Mouse (Mus musculus) limb, embryonic 12.5 days (tissue): ENCODE results near the gene Gnaz. TPM values are rescaled to one million over a fixed set of nuclear protein-coding genes. Genes with fewer than 3 reads are reported as not detected.

Source experiments
- ATAC-seq: fragments of 200-750 bp; cut with Nextera tagmentation; 2 replicates; pipeline ENCODE4 v1.8.0; 2017; ENCODE audit warnings: low read depth, moderate TSS enrichment; ENCODE audit not compliant: insufficient number of reproducible peaks, insufficient read depth, low FRiP score, low TSS enrichment
- H3K27ac ChIP-seq: fragments of 300-500 bp; sonication (generic); 2 replicates; pipeline ENCODE4 v1.5.1; 2016; ENCODE audit warnings: mild to moderate bottlenecking, moderate library complexity
- H3K27me3 ChIP-seq: fragments of 300-500 bp; sonication (generic); 2 replicates; pipeline ENCODE4 v1.6.1; 2016; ENCODE audit warnings: mild to moderate bottlenecking, moderate library complexity
- H3K36me3 ChIP-seq: fragments of 300-500 bp; sonication (generic); 2 replicates; pipeline ENCODE4 v1.6.1; 2016; ENCODE audit warnings: mild to moderate bottlenecking, moderate library complexity
- H3K4me1 ChIP-seq: fragments of 300-500 bp; sonication (generic); replicated peaks from 2 replicates; pipeline ENCODE4 v1.6.1; 2016
- H3K4me2 ChIP-seq: fragments of 300-500 bp; sonication (generic); 2 replicates; pipeline ENCODE4 v1.6.1; 2016; ENCODE audit warnings: mild to moderate bottlenecking, moderate library complexity
- H3K4me3 ChIP-seq: fragments of 300-500 bp; sonication (generic); replicated peaks from 2 replicates; pipeline ENCODE4 v1.5.1; 2016; ENCODE audit warnings: mild to moderate bottlenecking
- H3K9ac ChIP-seq: fragments of 300-500 bp; sonication (generic); replicated peaks from 2 replicates; pipeline ENCODE4 v1.6.1; 2016; ENCODE audit warnings: mild to moderate bottlenecking, moderate library complexity
- H3K9me3 ChIP-seq: fragments of 300-500 bp; sonication (generic); 2 replicates; pipeline ENCODE4 v1.6.1; 2016; ENCODE audit warnings: mild to moderate bottlenecking, moderate library complexity
- WGBS: fragments of 180-500 bp; shearing (Covaris S2); methylation state at CpG from one replicate; pipeline ENCODE4 v1.1.7; 2016; 5-methylcytosine and 5-hydroxymethylcytosine counted together
- polyA plus RNA-seq: library from polyadenylated mRNA; unstranded; fragments of >200 nt; fragmentation: Nextera tagmentation; extraction: Ambion mirVana; gene quantifications from 2 replicates; pipeline ENCODE4 v1.2.1, GENCODE M21; 2016

Gnaz gene
- polyA plus RNA-seq, 1 experiment from 2014 or later: 3.9 TPM

- Histone ChIP-seq H3K9me3 (no peaks in the 10 kb centered on the region), H3K36me3 (peaks cover 26% of the 10 kb centered on the region), H3K4me3 (peak overlapping the region; percentile 91), H3K4me1 (peaks cover 58% of the 10 kb centered on the region), H3K27ac (no peak overlapping the region), H3K27me3 (peaks cover 6% of the 10 kb centered on the region; the same call in 1 of the 2 replicates), H3K4me2 (peak overlapping the region; percentile 95), H3K9ac (peak overlapping the region; percentile 88)
- ATAC-seq: no peak
- WGBS: 12% methylated on average over 6 of the region's 6 CpGs
Observed at GRCm38 (mm10) chr10:75062189-75062561, 95.2 kb downstream of the Gnaz start.

GRCm38 (mm10) chr10:75062621-75063020 lies 95.6 kb downstream of the Gnaz start:
- peak overlapping the region; percentile 91 for H3K4me3 ChIP-seq
- no peak for ATAC-seq
- peaks cover 62% of the 10 kb centered on the region for H3K4me1 ChIP-seq
- no peak overlapping the region; the same call in 1 of the 2 replicates for H3K9ac ChIP-seq
- WGBS: 32% methylated on average over 6 of the region's 6 CpGs
- H3K9me3 ChIP-seq: no peaks in the 10 kb centered on the region
- H3K27me3 ChIP-seq: peaks cover 6% of the 10 kb centered on the region; the same call in 1 of the 2 replicates
- no peak overlapping the region for H3K27ac ChIP-seq
- peaks cover 26% of the 10 kb centered on the region for H3K36me3 ChIP-seq
- H3K4me2 ChIP-seq: peak overlapping the region; percentile 95

- peaks cover 70% of the 10 kb centered on the region for H3K4me1 ChIP-seq
Observed at GRCm38 (mm10) chr10:75063301-75063965, 96.5 kb downstream of the Gnaz start.

GRCm38 (mm10) chr10:75065691-75066090 lies 98.7 kb downstream of the Gnaz start:
- peaks cover 6% of the 10 kb centered on the region; the same call in 1 of the 2 replicates for H3K27me3 ChIP-seq
- no peak overlapping the region for H3K4me2 ChIP-seq
- H3K9me3 ChIP-seq: no peaks in the 10 kb centered on the region
- peaks cover 26% of the 10 kb centered on the region for H3K36me3 ChIP-seq
- H3K4me3 ChIP-seq: no peak overlapping the region
- H3K27ac ChIP-seq: no peak overlapping the region
- ATAC-seq: no peak
- 73% methylated on average over 6 of the region's 6 CpGs for WGBS
- H3K9ac ChIP-seq: no peak overlapping the region
- H3K4me1 ChIP-seq: peaks cover 70% of the 10 kb centered on the region

More at GRCm38 (mm10) chr10:75063301-75063965, 96.5 kb downstream of the Gnaz start:
- Histone ChIP-seq H3K9me3 (no peaks in the 10 kb centered on the region), H3K27ac (no peak overlapping the region), H3K27me3 (peaks cover 6% of the 10 kb centered on the region; the same call in 1 of the 2 replicates), H3K9ac (peak overlapping the region; percentile 18; the same call in 1 of the 2 replicates), H3K4me2 (peak overlapping the region; percentile 95), H3K36me3 (peaks cover 26% of the 10 kb centered on the region), H3K4me3 (peak overlapping the region; percentile 91)
- no peak for ATAC-seq
- WGBS: 85% methylated on average over 12 of the region's 12 CpGs

Other genes starting within 250 kb of the Gnaz start
- gene Rsph14, start 65.4 kb downstream of the Gnaz start, polyA plus RNA-seq: not detected in 2 replicates
- 11.7 and 13.5 TPM in 2 replicates for gene Rab36, start 69.9 kb downstream of the Gnaz start, polyA plus RNA-seq
- 9.9 and 11.0 TPM in 2 replicates for gene Bcr, start 93.4 kb downstream of the Gnaz start, polyA plus RNA-seq
- gene Specc1l, start 244.9 kb downstream of the Gnaz start, polyA plus RNA-seq: 49.8 and 50.8 TPM in 2 replicates